Mouse (Mus musculus) mouse trophoblast stem cell (cell line): ENCODE results near the gene Paxx.

Source experiments
- in situ Hi-C, 2 experiments: fragments of 300-500 bp; cut with MseI, MboI; formaldehyde crosslinking; loops; 2 replicates in 1 of 2; 3 replicates in 1 of 2; pipeline ENCODE4 v1.15.1; 2025

The Paxx gene

GRCm38 (mm10) chr2:25460551-25461309 lies at the start of gene Paxx:
Gene Paxx (minus strand): TSS chr2:25461094.
- in situ Hi-C loops = no loop called here

GRCm38 (mm10) chr2:25509912-25510311 lies 49.0 kb upstream of the Paxx start:
- in situ Hi-C loops = no loop called here

- in situ Hi-C loops = no loop called here
Measured at GRCm38 (mm10) chr2:25506964-25507363, 46.1 kb upstream of the Paxx start.

- in situ Hi-C loops = no loop called here
Measured at GRCm38 (mm10) chr2:25505860-25506259, 45.0 kb upstream of the Paxx start.

GRCm38 (mm10) chr2:25505000-25505399 lies 44.1 kb upstream of the Paxx start:
- in situ Hi-C loops = no loop called here

GRCm38 (mm10) chr2:25504538-25504937 lies 43.6 kb upstream of the Paxx start:
- in situ Hi-C loops = no loop called here

GRCm38 (mm10) chr2:25502726-25503125 lies 41.8 kb upstream of the Paxx start:
- in situ Hi-C loops = no loop called here

GRCm38 (mm10) chr2:25501593-25502486 lies 40.9 kb upstream of the Paxx start, which contains the start of gene C8g:
Gene C8g (minus strand): TSS chr2:25501719.
- in situ Hi-C loops = no loop called here

GRCm38 (mm10) chr2:25500576-25501405 lies 39.9 kb upstream of the Paxx start, which contains the start of gene Fbxw5:
Gene Fbxw5 (plus strand): TSS chr2:25500750.
- in situ Hi-C loops = no loop called here

GRCm38 (mm10) chr2:25500071-25500575 lies 39.2 kb upstream of the Paxx start:
- in situ Hi-C loops = no loop called here

- in situ Hi-C loops = no loop called here
Measured at GRCm38 (mm10) chr2:25498622-25499478, 38.0 kb upstream of the Paxx start.

- in situ Hi-C loops = no loop called here
Measured at GRCm38 (mm10) chr2:25497846-25498575, 37.1 kb upstream of the Paxx start.

GRCm38 (mm10) chr2:25496462-25496861 lies 35.6 kb upstream of the Paxx start:
- in situ Hi-C loops = no loop called here

GRCm38 (mm10) chr2:25493476-25493961 lies 32.6 kb upstream of the Paxx start, which contains the start of gene Lcn12:
Gene Lcn12 (minus strand): TSS chr2:25493911.
- in situ Hi-C loops = no loop called here

GRCm38 (mm10) chr2:25492988-25493387 lies 32.1 kb upstream of the Paxx start:
- in situ Hi-C loops = no loop called here

- in situ Hi-C loops = loop anchor here in 1 of 2 experiments (5.0 kb wide), 1 partner anchor 66 kb away; the partner anchor contains the start of gene Fut7
Measured at GRCm38 (mm10) chr2:25488671-25489068, 27.8 kb upstream of the Paxx start.

GRCm38 (mm10) chr2:25487965-25488670 lies 27.2 kb upstream of the Paxx start:
- in situ Hi-C loops = loop anchor here in 1 of 2 experiments (5.0 kb wide), 1 partner anchor 66 kb away; the partner anchor contains the start of gene Fut7

- in situ Hi-C loops = loop anchor here (5.0 kb wide), 2 partner anchors 58 to 63 kb away; partner anchors contain the start of genes Abca2 (in 1 of the 2) and Fut7 (in 1 of the 2)
Measured at GRCm38 (mm10) chr2:25484901-25485647, 24.2 kb upstream of the Paxx start.
